Mouse (Mus musculus) macrophage (primary cell): ENCODE measurements around the gene Mta2. TPM values are rescaled to one million over a fixed set of nuclear protein-coding genes. Genes with fewer than 3 reads are reported as not detected.
A peak's percentile ranks its signal among the peaks of the same experiment; 100 is the strongest.

ENCODE experiments used
- H3K27ac ChIP-seq: fragments of 350-480 bp; formaldehyde crosslinking; 2 replicates; pipeline ENCODE4 v1.9.0; 2021
- H3K36me3 ChIP-seq: fragments of 350-480 bp; formaldehyde crosslinking; 2 replicates; pipeline ENCODE4 v1.9.0; 2021; ENCODE audit errors: inconsistent target
- H3K4me3 ChIP-seq: fragments of 350-480 bp; formaldehyde crosslinking; 2 replicates; pipeline ENCODE4 v1.9.0; 2021; ENCODE audit errors: inconsistent target
- H3K79me2 ChIP-seq: fragments of 350-480 bp; formaldehyde crosslinking; 2 replicates; pipeline ENCODE4 v1.9.0; 2021; ENCODE audit errors: inconsistent target
- WGBS: methylation state at CpG from one replicate; pipeline ENCODE4 v1.1.7; 2026; ENCODE audit warnings: inconsistent platforms; ENCODE audit not compliant: missing documents; 5-methylcytosine and 5-hydroxymethylcytosine counted together
- polyA plus RNA-seq: library from polyadenylated mRNA; stranded (reverse); fragments of 250-400 nt; gene quantifications from 3 replicates; pipeline ENCODE4 v1.2.4, GENCODE M21; 2018; ENCODE audit warnings: inconsistent platforms

The Mta2 gene
- polyA plus RNA-seq, 1 experiment from 2014 or later: 68.2 TPM

- under 1% methylated on average over 43 of the region's 46 CpGs for WGBS
- Histone ChIP-seq H3K36me3 (peaks cover 22% of the 10 kb centered on the region), H3K4me3 (peak overlapping the region; percentile 62), H3K79me2 (peaks cover 53% of the 10 kb centered on the region), H3K27ac (peak overlapping the region; percentile 57)
Observed at GRCm38 (mm10) chr19:8942276-8942964, 745 bp downstream of the Mta2 start.

GRCm38 (mm10) chr19:8943047-8943446 lies 1.4 kb downstream of the Mta2 start:
- H3K36me3 ChIP-seq: peaks cover 26% of the 10 kb centered on the region
- peak overlapping the region; percentile 62 for H3K4me3 ChIP-seq
- H3K27ac ChIP-seq: peak overlapping the region; percentile 57
- peaks cover 56% of the 10 kb centered on the region for H3K79me2 ChIP-seq
- WGBS: 41% methylated on average over 2 of the region's 2 CpGs

DNA sequence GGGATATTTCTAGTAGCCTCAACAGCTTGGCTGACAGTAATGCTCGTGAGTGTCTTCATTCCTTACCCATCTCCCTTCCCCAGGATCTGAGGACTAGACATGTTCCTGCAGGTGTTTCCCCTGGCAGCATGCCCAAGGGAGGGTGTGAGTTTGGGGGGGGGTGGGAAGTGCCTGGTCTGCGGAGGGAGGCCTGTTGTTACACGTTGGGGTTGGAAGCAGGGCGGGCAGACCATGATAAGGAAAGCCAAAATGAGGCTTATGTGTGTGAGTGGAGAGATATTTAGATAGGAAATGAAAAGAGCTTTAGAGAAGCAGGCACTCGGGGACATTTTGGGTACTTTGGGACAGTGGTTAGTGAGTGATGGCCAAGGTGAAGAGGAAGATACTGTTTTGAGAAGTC lies 2.4 kb downstream of the Mta2 start:
- no peak overlapping the region; the same call in 1 of the 2 replicates for H3K4me3 ChIP-seq
- 9% methylated on average over 4 of the region's 5 CpGs for WGBS
- peaks cover 56% of the 10 kb centered on the region for H3K79me2 ChIP-seq
- peaks cover 36% of the 10 kb centered on the region for H3K36me3 ChIP-seq
- H3K27ac ChIP-seq: no peak overlapping the region

GRCm38 (mm10) chr19:8944750-8945149 lies 3.1 kb downstream of the Mta2 start:
- 18% methylated on average over 5 of the region's 5 CpGs for WGBS
- Histone ChIP-seq H3K79me2 (peaks cover 56% of the 10 kb centered on the region), H3K36me3 (peaks cover 43% of the 10 kb centered on the region), H3K27ac (peak overlapping the region; percentile 38; the same call in 1 of the 2 replicates), H3K4me3 (peak overlapping the region; percentile 13; the same call in 1 of the 2 replicates)

GRCm38 (mm10) chr19:8945251-8945650 lies 3.6 kb downstream of the Mta2 start:
- peak overlapping the region; percentile 13; the same call in 1 of the 2 replicates for H3K4me3 ChIP-seq
- H3K36me3 ChIP-seq: peaks cover 46% of the 10 kb centered on the region
- H3K27ac ChIP-seq: peak overlapping the region; percentile 38; the same call in 1 of the 2 replicates

DNA sequence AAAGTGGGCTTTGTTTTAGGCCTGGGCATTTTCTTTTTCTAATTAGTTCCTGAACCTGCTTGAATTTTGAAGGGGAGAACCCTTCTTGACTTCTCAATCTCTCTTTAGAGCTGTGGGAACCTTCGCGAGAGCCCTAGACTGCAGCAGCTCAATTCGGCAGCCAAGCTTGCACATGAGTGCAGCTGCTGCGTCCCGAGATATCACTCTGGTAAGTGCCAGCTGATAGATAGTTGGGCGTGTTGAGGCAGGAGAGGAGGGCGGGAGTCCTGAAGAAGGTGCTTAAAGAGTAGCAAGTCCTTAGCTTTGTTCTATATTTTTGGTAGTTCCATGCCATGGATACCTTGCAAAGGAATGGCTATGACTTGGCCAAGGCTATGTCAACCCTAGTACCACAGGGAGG lies 5.3 kb downstream of the Mta2 start:
- Histone ChIP-seq H3K36me3 (peaks cover 62% of the 10 kb centered on the region), H3K27ac (no peak overlapping the region), H3K4me3 (no peak overlapping the region), H3K79me2 (peaks cover 56% of the 10 kb centered on the region)
- WGBS: 95% methylated on average over 7 of the region's 7 CpGs

More at GRCm38 (mm10) chr19:8945251-8945650, 3.6 kb downstream of the Mta2 start:
- WGBS: 45% methylated on average over 6 of the region's 6 CpGs
- H3K79me2 ChIP-seq: peaks cover 56% of the 10 kb centered on the region

DNA sequence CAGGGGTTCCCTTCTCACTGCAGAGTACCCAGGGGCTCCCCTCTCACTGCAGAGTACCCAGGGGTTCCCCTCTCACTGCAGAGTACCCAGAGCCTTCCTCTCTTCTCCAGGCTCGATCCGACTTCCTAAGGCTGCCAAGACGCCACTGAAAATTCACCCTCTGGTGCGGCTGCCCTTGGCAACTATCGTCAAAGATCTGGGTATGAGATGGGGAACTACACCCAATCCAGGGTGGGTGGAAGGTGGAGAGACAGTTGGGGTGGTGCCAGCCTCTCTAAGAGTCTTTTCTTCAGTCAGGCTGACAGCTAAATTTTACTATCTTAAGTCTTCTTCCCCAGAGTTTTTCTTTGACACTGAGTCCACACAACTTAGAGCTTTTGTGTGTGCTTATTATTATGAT lies 8.5 kb downstream of the Mta2 start:
- Histone ChIP-seq H3K4me3 (no peak overlapping the region), H3K36me3 (peaks cover 65% of the 10 kb centered on the region), H3K79me2 (peaks cover 40% of the 10 kb centered on the region), H3K27ac (no peak overlapping the region)
- WGBS: 86% methylated on average over 2 of the region's 5 CpGs

- peaks cover 40% of the 10 kb centered on the region for H3K79me2 ChIP-seq
- 89% methylated on average over 9 of the region's 9 CpGs for WGBS
- no peak overlapping the region for H3K27ac ChIP-seq
- H3K4me3 ChIP-seq: no peak overlapping the region
- H3K36me3 ChIP-seq: peaks cover 50% of the 10 kb centered on the region
Observed at GRCm38 (mm10) chr19:8952241-8952640, 10.6 kb downstream of the Mta2 start.

DNA sequence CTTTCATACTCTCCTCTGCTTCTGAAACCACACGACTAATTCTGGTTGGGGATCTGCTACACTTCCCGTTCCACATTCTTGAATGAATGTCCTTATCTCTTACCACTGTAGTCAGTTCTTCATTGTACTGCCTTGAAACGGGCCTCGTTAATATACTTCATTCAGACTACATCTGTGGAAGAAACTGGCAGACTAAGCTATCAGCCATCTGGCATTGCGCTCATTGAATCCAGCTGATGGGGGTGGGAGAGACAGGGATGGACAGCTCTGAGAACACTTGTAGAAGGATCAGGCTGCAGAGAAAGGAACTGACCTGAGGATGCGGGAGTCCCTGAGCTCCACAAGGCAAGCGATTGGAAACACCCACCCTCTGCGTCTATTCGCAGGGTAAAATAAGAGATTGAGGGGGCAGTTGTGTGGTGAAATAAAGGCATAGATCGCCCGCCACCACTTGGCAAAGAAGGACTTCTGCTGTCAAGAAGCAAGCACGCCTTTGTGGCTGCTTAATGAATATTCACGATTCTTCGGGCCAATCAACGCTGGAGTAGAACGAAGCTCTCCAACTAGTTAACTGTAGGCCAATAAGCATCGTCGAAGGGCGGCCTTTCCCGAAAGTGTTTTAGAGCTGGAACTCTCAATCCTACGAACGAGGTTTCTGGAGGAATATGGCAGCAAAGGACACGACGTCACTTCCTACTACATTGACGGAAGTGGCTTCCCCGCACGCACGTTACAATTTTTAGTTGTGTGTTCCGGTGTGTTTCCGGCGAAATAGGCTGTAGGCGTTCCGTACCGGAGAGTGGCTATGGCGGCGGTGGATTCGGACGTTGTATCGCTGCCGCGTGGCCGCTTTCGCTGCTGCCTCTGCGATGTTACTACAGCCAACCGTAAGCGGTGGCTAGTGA lies 11.7 kb downstream of the Mta2 start, which contains the start of gene Tut1:
Gene Tut1 (plus strand): TSS at position 713 of the 905 bp plus-strand sequence.
- H3K27ac ChIP-seq: peak within 1 kb of the TSS; percentile 70
- peak within 1 kb of the TSS; percentile 97 for H3K4me3 ChIP-seq
- peaks cover 39% of the 10 kb centered on the region for H3K36me3 ChIP-seq
- WGBS: under 1% methylated on average over 40 of the region's 46 CpGs
- H3K79me2 ChIP-seq: peaks cover 47% of the 10 kb centered on the region

- Histone ChIP-seq H3K27ac (peak overlapping the region; percentile 70), H3K36me3 (peaks cover 38% of the 10 kb centered on the region)
- 4% methylated on average over 9 of the region's 9 CpGs for WGBS
Observed at GRCm38 (mm10) chr19:8954171-8954570, 12.5 kb downstream of the Mta2 start.

DNA sequence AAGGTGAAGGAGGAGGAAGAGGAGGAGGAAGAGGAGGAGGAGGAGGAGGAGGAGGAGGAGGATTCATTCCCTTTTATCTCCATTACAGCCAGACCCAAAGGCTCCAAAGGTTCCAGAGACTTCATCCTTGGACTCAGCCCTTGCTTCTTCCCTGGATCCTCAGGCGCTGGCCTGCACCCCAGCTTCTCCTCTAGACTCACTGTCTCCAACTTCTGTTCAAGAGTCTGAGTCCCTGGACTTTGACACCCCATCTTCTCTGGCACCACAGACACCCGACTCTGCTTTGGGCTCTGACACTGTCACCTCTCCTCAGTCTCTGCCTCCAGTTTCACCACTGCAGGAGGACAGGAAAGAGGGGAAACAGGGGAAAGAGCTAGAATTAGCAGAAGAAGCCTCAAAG lies 20.6 kb downstream of the Mta2 start:
- no peak overlapping the region for H3K27ac ChIP-seq
- H3K79me2 ChIP-seq: peaks cover 50% of the 10 kb centered on the region
- H3K4me3 ChIP-seq: no peak overlapping the region
- H3K36me3 ChIP-seq: peaks cover 66% of the 10 kb centered on the region
- WGBS: 100% methylated on average over 2 of the region's 2 CpGs

More at GRCm38 (mm10) chr19:8954171-8954570, 12.5 kb downstream of the Mta2 start:
- peak overlapping the region; percentile 97 for H3K4me3 ChIP-seq
- H3K79me2 ChIP-seq: peaks cover 54% of the 10 kb centered on the region

GRCm38 (mm10) chr19:8965075-8965474 lies 23.4 kb downstream of the Mta2 start:
- Histone ChIP-seq H3K79me2 (peaks cover 55% of the 10 kb centered on the region), H3K27ac (no peak overlapping the region), H3K36me3 (peaks cover 65% of the 10 kb centered on the region), H3K4me3 (no peak overlapping the region)
- 92% methylated on average over 11 of the region's 11 CpGs for WGBS

- H3K27ac ChIP-seq: peak overlapping the region; percentile 93
- WGBS: 76% methylated on average over 8 of the region's 8 CpGs
- H3K36me3 ChIP-seq: peaks cover 68% of the 10 kb centered on the region
- peaks cover 62% of the 10 kb centered on the region for H3K79me2 ChIP-seq
- peak overlapping the region; percentile 73 for H3K4me3 ChIP-seq
Observed at GRCm38 (mm10) chr19:8965771-8966170, 24.1 kb downstream of the Mta2 start.

DNA sequence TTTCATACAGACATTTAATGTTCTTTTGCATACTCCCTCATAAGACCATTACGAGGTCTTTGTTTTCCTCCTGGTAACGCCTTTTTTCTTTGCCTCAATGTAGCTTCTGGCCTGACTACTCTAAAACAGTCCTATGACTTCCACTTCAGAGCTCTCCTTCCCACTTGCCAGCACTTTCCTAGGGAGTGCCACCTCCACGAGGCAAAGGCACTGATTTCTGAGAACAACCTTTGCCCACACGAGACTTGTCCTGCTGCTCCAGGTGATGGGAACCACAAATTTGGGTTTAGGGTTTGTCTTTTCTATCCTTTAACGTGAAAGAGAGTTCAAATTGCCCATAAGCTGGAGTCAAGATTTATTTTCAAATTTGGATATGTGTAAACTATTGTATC lies 24.5 kb downstream of the Mta2 start:
- peaks cover 69% of the 10 kb centered on the region for H3K36me3 ChIP-seq
- peak overlapping the region; percentile 93 for H3K27ac ChIP-seq
- WGBS: 37% methylated on average over 5 of the region's 5 CpGs
- peaks cover 66% of the 10 kb centered on the region for H3K79me2 ChIP-seq
- peak overlapping the region; percentile 73 for H3K4me3 ChIP-seq
